7 mouse cellular contexts compared by ENCODE assay signal in the genomic region with DNA sequence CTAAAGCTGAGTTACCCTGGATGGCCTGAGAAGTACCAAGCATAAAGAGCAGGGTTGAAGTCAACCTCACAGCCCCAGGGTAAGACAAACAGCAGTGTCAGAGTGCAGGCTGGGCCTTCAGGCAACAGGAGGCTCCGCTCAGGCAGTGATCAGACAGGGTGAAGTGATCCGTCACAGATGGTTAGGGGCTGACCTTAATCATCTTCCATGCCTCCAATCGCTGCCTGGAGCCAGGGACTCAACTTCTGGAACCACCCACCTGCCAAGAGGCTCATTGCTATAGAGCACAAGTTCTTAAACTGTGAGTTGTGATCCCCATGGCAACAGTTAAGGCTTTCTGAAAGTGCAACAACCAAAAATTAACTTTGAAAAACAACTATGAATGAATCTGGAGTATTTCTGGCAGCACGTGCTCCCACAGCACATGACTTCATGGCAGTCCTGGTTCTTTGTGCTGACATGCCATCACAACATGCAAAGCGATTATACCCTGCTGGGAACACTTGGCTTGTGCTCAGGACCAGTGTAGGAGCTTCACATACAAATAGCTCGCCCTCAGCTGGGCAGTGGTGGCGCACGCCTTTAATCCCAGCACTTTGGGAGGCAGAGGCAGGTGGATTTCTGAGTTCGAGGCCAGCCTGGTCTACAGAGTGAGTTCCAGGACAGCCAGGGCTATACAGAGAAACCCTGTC. TPM values are rescaled to one million over a fixed set of nuclear protein-coding genes. Genes with fewer than 3 reads are reported as not detected.
DNase-seq lines count a peak whose midpoint lies in the region; ATAC-seq and TF ChIP-seq lines count a peak whose summit lies in the region.

No protein-coding gene starts in this region.

- no peaks in the 10 kb centered on the region for H3K9me3 ChIP-seq in forebrain, embryonic 15.5 days
- no peaks in the 10 kb centered on the region for H3K9me3 ChIP-seq in midbrain, embryonic 16.5 days (replicated peaks; ENCODE audit: control insufficient read depth, low read length, poor library complexity, severe bottlenecking)

- peak; percentile 41; the same call in 1 of the 2 replicates for ATAC-seq in forebrain, embryonic 15.5 days (replicated peaks)
- ATAC-seq in midbrain, embryonic 16.5 days = peak; percentile 25; the same call in 1 of the 2 replicates
- ATAC-seq in megakaryocyte-erythroid progenitor cell, adult 5-6 weeks (replicated peaks; ENCODE audit: low FRiP score, low TSS enrichment, poor library complexity, severe bottlenecking) = no peak

- H3K9ac ChIP-seq in forebrain, embryonic 15.5 days (replicated peaks) = no peak overlapping the region
- 0 out of 2 replicates have a peak overlapping the region, but pooled peaks have one; percentile 25 for H3K9ac ChIP-seq in midbrain, embryonic 16.5 days (ENCODE audit: low read depth, low read length)

- H3K4me1 ChIP-seq in forebrain, embryonic 15.5 days = peaks cover 7% of the 10 kb centered on the region; the same call in 1 of the 2 replicates
- H3K4me1 ChIP-seq in midbrain, embryonic 16.5 days (ENCODE audit: control insufficient read depth, insufficient read depth, low read length) = peaks cover 2% of the 10 kb centered on the region; the same call in 1 of the 2 replicates

- no peak overlapping the region for H3K4me3 ChIP-seq in layer of hippocampus, adult 2 months
- H3K4me3 ChIP-seq in forebrain, embryonic 15.5 days = no peak overlapping the region
- H3K4me3 ChIP-seq in midbrain, embryonic 16.5 days (ENCODE audit: low read depth, low read length) = no peak overlapping the region

- peak overlapping the region; percentile 43; the same call in 1 of the 2 replicates for H3K27ac ChIP-seq in layer of hippocampus, adult 2 months
- no peak overlapping the region for H3K27ac ChIP-seq in forebrain, embryonic 15.5 days (replicated peaks)
- H3K27ac ChIP-seq in midbrain, embryonic 16.5 days (ENCODE audit: low read length) = no peak overlapping the region

- H3K36me3 ChIP-seq in forebrain, embryonic 15.5 days = no peaks in the 10 kb centered on the region
- H3K36me3 ChIP-seq in midbrain, embryonic 16.5 days (ENCODE audit: control insufficient read depth, insufficient read depth, low read length) = no peaks in the 10 kb centered on the region

- TF ChIP-seq CTCF in layer of hippocampus, adult 2 months (conservative IDR thresholded peaks at IDR 0.05) = no peak

- DNase-seq in layer of hippocampus, adult 2 months (ENCODE audit: low spot score in 2 of 2) = peak in 1 of 2 experiments; percentile 4
- DNase-seq in layer of hippocampus, postnatal 14 days (ENCODE audit: low spot score in 2 of 2) = no peak
- peak; percentile 32 to 47 for DNase-seq in cerebellum, postnatal 14 days
- DNase-seq in spleen, postnatal 36 days (ENCODE audit: low spot score in 2 of 2) = no peak

- H3K4me2 ChIP-seq in forebrain, embryonic 15.5 days (replicated peaks) = no peak overlapping the region
- H3K4me2 ChIP-seq in midbrain, embryonic 16.5 days (ENCODE audit: low read length) = no peak overlapping the region

- no peaks in the 10 kb centered on the region for H3K27me3 ChIP-seq in forebrain, embryonic 15.5 days
- no peaks in the 10 kb centered on the region for H3K27me3 ChIP-seq in midbrain, embryonic 16.5 days (ENCODE audit: control insufficient read depth, insufficient read depth, low read depth, low read length)

- 62% methylated on average over 9 of the region's 9 CpGs for WGBS in forebrain, embryonic 15.5 days
- 53% methylated on average over 9 of the region's 9 CpGs for WGBS in midbrain, embryonic 16.5 days

RNA-seq across cellular contexts. Expression of gene Slmap, which starts 46.3 kb away (rescaled TPM):
- 100 to 1,000 TPM; 102 to 104 TPM for total RNA-seq in layer of hippocampus, adult 2 months (2021)
- 10 to 100 TPM; 90.9 to 99.4 TPM for total RNA-seq in layer of hippocampus, postnatal 14 days (2021)
- polyA plus RNA-seq in forebrain, embryonic 15.5 days (2015; fragmentation: Nextera tagmentation; extraction: Ambion mirVana) = 13.1 and 14.9 TPM in 2 replicates
- 11.3 and 13.6 TPM in 2 replicates for polyA plus RNA-seq in midbrain, embryonic 16.5 days (2015; fragmentation: Nextera tagmentation; extraction: Ambion mirVana)
- total RNA-seq in megakaryocyte-erythroid progenitor cell, adult 5-6 weeks (2014; fragmentation: Nextera tagmentation) = 62.0 and 81.1 TPM in 2 replicates
- 86.4 and 97.3 TPM in 2 replicates for total RNA-seq in megakaryocyte-erythroid progenitor cell, adult 5-6 weeks (2017)

Comparison
In these comparisons a context has a peak if more than half of its experiments do, and no peak if none do; other contexts are left out.
1. DNase-seq: peak in cerebellum, postnatal 14 days (2 of 2); none in layer of hippocampus, postnatal 14 days (0 of 2) and spleen, postnatal 36 days (0 of 2).